Mouse (Mus musculus) kidney, embryonic 14.5 days (tissue): Measurements from ENCODE around the gene 1700086D15Rik. TPM values are rescaled to one million over a fixed set of nuclear protein-coding genes. Genes with fewer than 3 reads are reported as not detected.
A peak's percentile ranks its signal among the peaks of the same experiment; 100 is the strongest.

Source experiments
- ATAC-seq: fragments of 200-750 bp; cut with Nextera tagmentation; 2 replicates; pipeline ENCODE4 v1.8.0; 2017; ENCODE audit warnings: moderate number of reproducible peaks, mild to moderate bottlenecking, moderate TSS enrichment, moderate library complexity; ENCODE audit not compliant: low FRiP score, low TSS enrichment
- H3K27ac ChIP-seq: fragments of 300-500 bp; sonication (generic); 2 replicates; pipeline ENCODE4 v1.5.1; 2014; ENCODE audit warnings: low read depth, mild to moderate bottlenecking, low read length, moderate library complexity, mixed read lengths
- H3K27me3 ChIP-seq: fragments of 300-500 bp; sonication (generic); 2 replicates; pipeline ENCODE4 v1.6.1; 2014; ENCODE audit warnings: mild to moderate bottlenecking, low read length; ENCODE audit not compliant: control insufficient read depth, insufficient read depth
- H3K36me3 ChIP-seq: fragments of 300-500 bp; sonication (generic); 2 replicates; pipeline ENCODE4 v1.6.1; 2014; ENCODE audit warnings: low read length, mixed read lengths; ENCODE audit not compliant: control insufficient read depth, insufficient read depth
- H3K4me1 ChIP-seq: fragments of 300-500 bp; sonication (generic); 2 replicates; pipeline ENCODE4 v1.6.1; 2014; ENCODE audit warnings: low read length, mixed read lengths; ENCODE audit not compliant: control insufficient read depth, insufficient read depth
- H3K4me2 ChIP-seq: fragments of 300-500 bp; sonication (generic); replicated peaks from 2 replicates; pipeline ENCODE4 v1.6.1; 2014; ENCODE audit warnings: low read depth, mild to moderate bottlenecking, low read length
- H3K4me3 ChIP-seq: fragments of 300-500 bp; sonication (generic); 2 replicates; pipeline ENCODE4 v1.5.1; 2014; ENCODE audit warnings: mild to moderate bottlenecking, low read length
- H3K9ac ChIP-seq: fragments of 300-500 bp; sonication (generic); 2 replicates; pipeline ENCODE4 v1.6.1; 2014; ENCODE audit warnings: low read depth, mild to moderate bottlenecking, low read length, moderate library complexity
- H3K9me3 ChIP-seq: fragments of 300-500 bp; sonication (generic); 2 replicates; pipeline ENCODE4 v1.6.1; 2016; ENCODE audit warnings: low read length; ENCODE audit not compliant: control insufficient read depth
- WGBS: fragments of 180-500 bp; shearing (Covaris S2); extraction: QIAGEN DNeasy Blood & Tissue Kit; methylation state at CpG from one replicate; pipeline ENCODE4 v1.1.7; 2014; 5-methylcytosine and 5-hydroxymethylcytosine counted together
- polyA plus RNA-seq: library from polyadenylated mRNA; unstranded; fragments of >200 nt; fragmentation: Nextera tagmentation; extraction: Ambion mirVana; gene quantifications from 2 replicates; pipeline ENCODE4 v1.2.1, GENCODE M21; 2014

1700086D15Rik gene
- polyA plus RNA-seq, 1 experiment from 2014 or later: not detected

DNA sequence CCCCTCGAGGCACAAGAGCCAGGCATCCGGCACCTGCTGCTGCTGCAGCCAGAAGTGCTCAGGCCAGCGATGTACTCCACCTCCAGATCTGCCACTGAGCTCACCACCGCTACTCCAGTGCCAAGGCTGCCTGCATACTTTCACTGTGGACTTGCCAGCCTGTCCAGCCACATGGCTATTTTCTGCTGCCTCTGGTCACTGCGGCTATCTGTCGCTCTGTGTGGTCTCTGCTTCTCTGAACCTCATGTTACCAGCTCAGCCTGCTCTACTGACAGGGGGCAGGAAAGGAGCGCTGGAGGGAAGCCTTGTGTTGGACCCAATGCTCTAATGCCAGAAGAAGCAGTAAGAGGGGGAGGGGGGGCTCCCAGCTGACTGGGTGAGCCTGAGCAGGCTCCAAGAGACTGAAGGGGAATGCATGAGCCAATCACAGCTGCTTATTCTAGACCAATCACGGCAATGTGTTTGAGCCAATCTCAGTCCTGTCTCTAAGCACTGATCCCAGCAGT is 34.7 kb downstream of the 1700086D15Rik start:
- Histone ChIP-seq H3K9me3 (no peaks in the 10 kb centered on the region), H3K27ac (0 out of 2 replicates have a peak overlapping the region, but pooled peaks have one; percentile 24), H3K27me3 (no peaks in the 10 kb centered on the region), H3K9ac (peak overlapping the region; percentile 31; the same call in 1 of the 2 replicates), H3K4me1 (peaks cover 19% of the 10 kb centered on the region), H3K36me3 (no peaks in the 10 kb centered on the region), H3K4me3 (no peak overlapping the region), H3K4me2 (no peak overlapping the region)
- ATAC-seq: peak; percentile 56
- WGBS: 57% methylated on average over 8 of the region's 8 CpGs

DNA sequence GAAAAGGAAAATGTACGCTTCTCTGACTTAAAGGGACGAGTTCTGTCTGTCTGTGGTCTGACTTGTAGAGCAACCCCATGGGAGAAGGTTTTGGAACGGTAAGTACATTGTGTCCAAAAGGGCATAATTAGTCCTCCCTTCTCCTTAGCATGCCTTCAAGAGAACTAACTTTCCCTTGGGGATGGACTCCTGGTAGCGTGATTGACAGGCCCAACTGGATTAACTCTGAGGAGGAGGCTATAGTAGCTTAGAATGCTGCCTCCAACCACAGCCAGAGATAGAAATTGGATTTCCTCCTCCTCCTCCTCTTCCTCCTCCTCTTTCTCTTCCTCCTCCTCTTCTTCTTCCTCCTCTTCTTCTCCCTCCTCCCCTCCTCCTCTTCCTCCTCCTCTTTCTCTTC is 39.4 kb downstream of the 1700086D15Rik start:
- H3K9me3 ChIP-seq: no peaks in the 10 kb centered on the region
- no peaks in the 10 kb centered on the region for H3K27me3 ChIP-seq
- H3K27ac ChIP-seq: no peak overlapping the region
- H3K4me1 ChIP-seq: peaks cover 11% of the 10 kb centered on the region
- no peaks in the 10 kb centered on the region for H3K36me3 ChIP-seq
- no peak for ATAC-seq
- no peak overlapping the region for H3K4me3 ChIP-seq
- no peak overlapping the region for H3K4me2 ChIP-seq
- 85% methylated on average over 4 of the region's 4 CpGs for WGBS
- H3K9ac ChIP-seq: no peak overlapping the region

DNA sequence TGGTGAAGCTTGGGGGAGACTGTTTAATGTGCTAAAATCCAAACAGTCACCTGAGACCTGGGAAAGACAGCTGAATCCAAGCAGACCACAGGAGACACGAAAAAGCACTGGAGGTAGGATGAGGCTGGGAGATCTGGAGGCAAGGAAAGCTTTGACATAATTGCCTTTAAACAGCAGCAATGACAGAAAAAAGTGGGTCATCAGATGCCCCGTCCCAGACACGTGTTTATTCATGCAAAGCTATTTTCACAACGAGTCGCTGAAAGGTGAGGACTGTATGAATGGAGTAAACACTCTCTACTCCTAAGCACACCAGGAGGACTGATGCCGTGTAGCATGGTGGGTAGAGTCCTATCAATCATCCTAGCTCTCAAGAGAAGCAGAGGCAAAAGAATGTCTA is 43.9 kb downstream of the 1700086D15Rik start:
- Histone ChIP-seq H3K27me3 (no peaks in the 10 kb centered on the region), H3K9me3 (no peaks in the 10 kb centered on the region), H3K9ac (no peak overlapping the region), H3K36me3 (no peaks in the 10 kb centered on the region), H3K27ac (no peak overlapping the region), H3K4me2 (no peak overlapping the region), H3K4me3 (no peak overlapping the region), H3K4me1 (peaks cover 9% of the 10 kb centered on the region; the same call in 1 of the 2 replicates)
- ATAC-seq: no peak
- WGBS: 86% methylated on average over 6 of the region's 6 CpGs

DNA sequence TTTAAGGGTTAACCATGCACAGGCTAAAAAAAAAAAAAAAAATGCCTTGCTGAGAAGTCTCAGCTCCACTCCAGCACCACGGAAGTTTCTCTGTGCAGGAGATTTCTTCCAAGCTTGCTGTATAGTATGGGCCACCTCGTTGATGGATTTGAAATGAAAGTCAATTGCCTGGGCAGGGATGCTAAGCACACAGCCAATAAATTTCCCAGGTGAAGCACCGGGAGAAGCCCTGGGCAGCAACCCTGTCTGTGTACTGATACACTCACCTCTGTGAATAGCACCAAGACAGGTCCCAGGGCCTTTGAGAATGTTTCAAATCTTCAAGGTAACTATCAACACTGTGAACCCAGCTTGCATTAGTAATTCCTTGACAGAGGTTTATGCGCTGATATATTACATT is 47.6 kb downstream of the 1700086D15Rik start:
- no peaks in the 10 kb centered on the region for H3K27me3 ChIP-seq
- WGBS: 39% methylated on average over 4 of the region's 4 CpGs
- H3K4me3 ChIP-seq: no peak overlapping the region
- peaks cover 9% of the 10 kb centered on the region; the same call in 1 of the 2 replicates for H3K4me1 ChIP-seq
- ATAC-seq: no peak
- H3K4me2 ChIP-seq: no peak overlapping the region
- no peaks in the 10 kb centered on the region for H3K36me3 ChIP-seq
- no peak overlapping the region for H3K27ac ChIP-seq
- H3K9ac ChIP-seq: no peak overlapping the region
- no peaks in the 10 kb centered on the region for H3K9me3 ChIP-seq

DNA sequence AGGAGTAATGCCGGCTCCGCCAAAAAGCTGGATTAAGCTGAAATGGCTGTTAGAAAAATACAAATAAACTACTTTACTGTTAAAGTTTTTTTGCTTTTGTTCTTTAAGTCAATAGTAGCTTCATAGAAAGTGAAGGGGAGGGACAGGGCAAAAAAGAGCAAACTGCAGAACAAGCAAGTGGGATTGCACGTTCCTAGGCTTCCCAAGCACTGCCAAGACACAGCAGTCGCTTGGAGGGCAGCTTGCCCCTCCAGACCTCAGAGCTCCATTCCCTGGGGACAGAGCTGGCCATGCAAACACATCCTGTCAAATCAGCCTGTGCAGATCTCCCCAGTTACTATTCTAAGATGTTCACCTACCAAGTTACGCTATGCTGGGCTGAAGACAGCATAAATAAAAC is 48.0 kb downstream of the 1700086D15Rik start:
- Histone ChIP-seq H3K27me3 (no peaks in the 10 kb centered on the region), H3K9me3 (no peaks in the 10 kb centered on the region), H3K9ac (no peak overlapping the region), H3K4me2 (no peak overlapping the region), H3K4me1 (peaks cover 9% of the 10 kb centered on the region; the same call in 1 of the 2 replicates), H3K36me3 (no peaks in the 10 kb centered on the region), H3K4me3 (no peak overlapping the region), H3K27ac (no peak overlapping the region)
- ATAC-seq: no peak
- 40% methylated on average over 5 of the region's 5 CpGs for WGBS

DNA sequence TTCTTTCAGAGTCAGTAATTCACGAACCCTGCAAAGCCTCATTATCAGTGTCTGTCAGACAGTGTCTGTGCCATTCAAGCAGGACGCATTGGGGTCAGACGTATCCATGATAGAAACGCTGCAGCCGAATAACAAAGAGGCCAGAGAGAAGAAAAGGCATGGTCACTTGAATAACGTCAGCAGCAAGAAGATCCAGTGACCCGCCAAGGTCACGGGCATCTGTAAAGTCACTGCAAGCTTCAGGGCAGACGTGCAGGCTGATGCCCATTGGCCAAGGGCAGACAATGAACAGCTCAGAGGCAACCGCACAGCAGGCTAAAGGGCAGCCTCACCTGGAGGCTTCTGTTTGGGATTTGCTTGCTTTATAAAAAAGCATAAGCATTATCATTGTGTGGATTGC is 49.6 kb downstream of the 1700086D15Rik start:
- 77% methylated on average over 10 of the region's 10 CpGs for WGBS
- H3K4me2 ChIP-seq: no peak overlapping the region
- H3K4me3 ChIP-seq: no peak overlapping the region
- peaks cover 9% of the 10 kb centered on the region; the same call in 1 of the 2 replicates for H3K4me1 ChIP-seq
- no peaks in the 10 kb centered on the region for H3K9me3 ChIP-seq
- no peaks in the 10 kb centered on the region for H3K36me3 ChIP-seq
- H3K9ac ChIP-seq: no peak overlapping the region
- H3K27me3 ChIP-seq: no peaks in the 10 kb centered on the region
- H3K27ac ChIP-seq: no peak overlapping the region
- ATAC-seq: no peak

DNA sequence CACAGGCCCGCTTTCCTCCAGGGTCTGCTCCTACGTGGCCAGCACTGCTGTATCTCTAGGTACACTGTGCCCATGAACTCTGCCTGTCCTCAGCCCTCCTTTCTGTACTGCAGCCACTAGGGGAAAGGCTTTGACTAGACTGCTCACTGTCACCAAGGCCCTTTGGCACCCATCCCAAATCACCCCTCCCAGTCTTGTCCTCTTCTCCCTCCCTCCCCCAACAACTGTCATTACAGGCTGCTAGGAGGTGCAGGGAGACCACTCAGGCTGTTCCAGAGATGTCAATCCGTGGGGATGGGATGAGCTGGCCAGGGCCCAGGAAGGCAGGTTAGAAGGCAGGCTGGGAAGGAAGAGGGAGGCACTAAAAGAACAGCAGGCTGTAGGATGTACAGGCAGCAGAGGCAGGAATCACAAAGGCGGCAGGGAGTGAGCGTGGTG is 51.9 kb downstream of the 1700086D15Rik start:
- Histone ChIP-seq H3K27ac (no peak overlapping the region), H3K9ac (no peak overlapping the region), H3K4me2 (no peak overlapping the region), H3K27me3 (no peaks in the 10 kb centered on the region), H3K9me3 (no peaks in the 10 kb centered on the region), H3K4me3 (no peak overlapping the region), H3K4me1 (peaks cover 9% of the 10 kb centered on the region; the same call in 1 of the 2 replicates), H3K36me3 (no peaks in the 10 kb centered on the region)
- ATAC-seq: no peak
- 63% methylated on average over 5 of the region's 5 CpGs for whole genome bisulfite sequencing

DNA sequence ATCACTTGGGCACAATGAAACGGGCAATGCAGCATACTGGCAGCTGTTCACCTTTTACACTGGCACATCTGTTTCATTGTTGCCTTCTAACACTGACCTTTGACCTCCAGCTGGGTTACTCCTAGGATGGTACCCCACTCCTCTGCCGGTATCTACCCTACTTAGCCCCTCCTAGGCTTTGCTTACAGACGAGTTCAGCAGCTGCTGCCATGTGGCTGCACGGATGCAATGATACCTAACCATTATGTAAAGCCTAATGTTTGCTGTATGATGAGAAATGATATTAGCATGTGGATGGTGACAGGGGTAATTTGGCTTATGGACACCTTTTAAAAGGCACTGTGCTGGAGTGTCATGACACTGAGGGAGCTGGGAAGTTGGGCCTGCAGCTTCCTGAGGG is 52.5 kb downstream of the 1700086D15Rik start:
- no peak for ATAC-seq
- H3K36me3 ChIP-seq: no peaks in the 10 kb centered on the region
- no peak overlapping the region for H3K4me2 ChIP-seq
- no peaks in the 10 kb centered on the region for H3K9me3 ChIP-seq
- H3K4me1 ChIP-seq: peaks cover 7% of the 10 kb centered on the region; the same call in 1 of the 2 replicates
- WGBS: 72% methylated on average over 4 of the region's 4 CpGs
- no peak overlapping the region for H3K9ac ChIP-seq
- H3K4me3 ChIP-seq: no peak overlapping the region
- no peak overlapping the region for H3K27ac ChIP-seq
- H3K27me3 ChIP-seq: no peaks in the 10 kb centered on the region

DNA sequence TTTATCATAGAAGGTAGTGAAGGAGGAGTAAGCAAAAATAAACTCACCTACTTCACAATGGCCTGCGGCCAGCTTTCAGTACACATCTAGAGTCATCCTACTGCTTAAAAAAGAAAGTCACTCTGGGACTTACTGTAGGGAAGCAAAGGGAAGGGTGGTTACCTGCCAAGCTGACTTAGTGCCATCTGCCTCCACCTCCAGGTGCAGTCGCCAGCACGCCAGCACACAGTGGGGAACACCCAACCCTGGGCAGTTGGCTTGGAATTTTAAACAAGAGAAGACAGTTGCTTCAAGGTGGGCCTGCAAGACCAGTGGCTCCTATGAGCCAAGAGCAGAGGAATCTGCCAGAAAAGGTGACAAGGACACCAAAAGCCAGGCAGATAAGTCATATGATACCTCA is 55.6 kb downstream of the 1700086D15Rik start:
- no peaks in the 10 kb centered on the region for H3K27me3 ChIP-seq
- H3K9me3 ChIP-seq: no peaks in the 10 kb centered on the region
- no peaks in the 10 kb centered on the region for H3K36me3 ChIP-seq
- ATAC-seq: no peak
- no peak overlapping the region for H3K4me3 ChIP-seq
- no peak overlapping the region for H3K27ac ChIP-seq
- no peak overlapping the region for H3K4me2 ChIP-seq
- no peaks in the 10 kb centered on the region for H3K4me1 ChIP-seq
- H3K9ac ChIP-seq: no peak overlapping the region
- 92% methylated on average over 3 of the region's 3 CpGs for WGBS
